Mouse (Mus musculus): Measurements from ENCODE around the gene Sv2b. TPM values are rescaled to one million over a fixed set of nuclear protein-coding genes. Genes with fewer than 3 reads are reported as not detected.
A peak's percentile ranks its signal among the peaks of the same experiment; 100 is the strongest.
"Not testable (repeated sequence)": the region's sequence is repeated elsewhere in the genome, so short reads cannot be mapped to it uniquely, and the experiment has no call there.

The Sv2b gene
- polyA plus RNA-seq, 1 experiment from 2014 or later: 0.85 TPM

- Histone ChIP-seq H3K36me3 (ENCODE audit: control insufficient read depth, insufficient read depth, low read length) (no peaks in the 10 kb centered on the region), H3K9me3 (ENCODE audit: control insufficient read depth, low read length) (no peaks in the 10 kb centered on the region), H3K4me1 (replicated peaks; ENCODE audit: control insufficient read depth, insufficient read depth, low read length) (no peaks in the 10 kb centered on the region), H3K9ac (ENCODE audit: low read depth, low read length) (no peak overlapping the region), H3K4me2 (replicated peaks; ENCODE audit: low read depth, low read length) (no peak overlapping the region), H3K4me3 (ENCODE audit: low read depth, low read length) (no peak overlapping the region), H3K27me3 (ENCODE audit: control insufficient read depth, insufficient read depth, low read length) (no peaks in the 10 kb centered on the region), H3K27ac (ENCODE audit: low read depth, low read length) (no peak overlapping the region)
- 77% methylated on average over 4 of the region's 4 CpGs for WGBS
- no peak for DNase-seq (ENCODE audit: low spot score)
- ATAC-seq (ENCODE audit: low FRiP score): no peak
Measured at GRCm38 (mm10) chr7:75209221-75209641, 99.8 kb downstream of the Sv2b start.

DNA sequence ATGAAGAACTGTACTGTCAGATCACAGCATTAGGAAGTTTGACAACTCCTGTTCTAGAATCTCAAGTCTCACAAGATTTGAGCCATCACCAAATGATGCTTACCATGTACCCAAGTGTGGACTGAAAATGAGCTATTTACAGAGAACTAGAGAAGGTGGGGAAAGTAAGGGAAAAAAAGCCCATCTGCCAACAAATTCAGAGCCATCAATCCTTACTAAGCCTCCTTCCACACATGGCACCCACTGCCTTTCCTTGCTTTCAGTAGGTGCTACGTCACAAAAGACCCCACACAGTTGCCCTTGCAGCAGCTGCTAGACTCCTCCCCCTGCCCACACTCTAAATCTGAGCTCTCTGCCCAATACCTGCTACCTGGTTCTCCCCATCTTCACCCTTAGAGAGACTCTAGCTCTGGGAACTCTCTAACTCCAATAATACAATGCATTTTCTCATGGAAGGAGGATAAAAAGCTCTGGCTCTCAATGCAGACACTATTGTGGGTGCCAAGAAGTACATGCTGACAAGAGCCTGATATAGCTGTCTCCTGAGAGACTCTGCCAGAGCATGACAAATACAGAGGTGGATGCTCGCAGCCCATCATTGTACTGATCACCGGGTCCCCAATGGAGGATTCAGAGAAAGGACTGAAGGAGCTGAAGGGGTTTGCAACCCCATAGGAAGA is 101.0 kb downstream of the Sv2b start:
- DNase-seq (ENCODE audit: low spot score) (no peak), ATAC-seq (ENCODE audit: low FRiP score) (no peak)
- Histone ChIP-seq H3K4me3 (ENCODE audit: low read depth, low read length) (no peak overlapping the region), H3K4me1 (replicated peaks; ENCODE audit: control insufficient read depth, insufficient read depth, low read length) (no peaks in the 10 kb centered on the region), H3K9ac (ENCODE audit: low read depth, low read length) (no peak overlapping the region), H3K27me3 (ENCODE audit: control insufficient read depth, insufficient read depth, low read length) (no peaks in the 10 kb centered on the region), H3K27ac (ENCODE audit: low read depth, low read length) (no peak overlapping the region), H3K36me3 (ENCODE audit: control insufficient read depth, insufficient read depth, low read length) (no peaks in the 10 kb centered on the region), H3K4me2 (replicated peaks; ENCODE audit: low read depth, low read length) (no peak overlapping the region), H3K9me3 (ENCODE audit: control insufficient read depth, low read length) (no peaks in the 10 kb centered on the region)
- WGBS: 67% methylated on average over 3 of the region's 3 CpGs

GRCm38 (mm10) chr7:75206671-75207070 is 102.4 kb downstream of the Sv2b start:
- 87% methylated on average over 3 of the region's 3 CpGs for WGBS

DNA sequence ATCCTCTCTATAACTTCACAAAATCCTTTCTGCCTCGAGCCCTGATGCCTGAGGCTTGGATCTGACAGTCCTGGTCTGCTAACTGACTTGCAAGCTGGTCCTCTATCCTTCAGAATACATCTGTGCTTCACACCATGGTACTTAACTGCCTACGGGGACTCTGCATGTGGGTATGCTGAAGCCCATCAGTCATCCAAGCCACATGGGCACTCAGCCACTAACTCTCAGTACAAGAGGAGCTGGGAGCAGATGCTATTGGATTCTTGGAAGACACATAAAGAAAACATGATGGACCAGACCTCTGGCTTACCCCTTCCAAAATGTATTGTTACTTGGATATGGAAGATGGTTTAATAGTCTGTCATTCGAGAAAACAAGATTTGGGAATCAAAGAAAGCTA is 103.7 kb downstream of the Sv2b start:
- 77% methylated on average over 3 of the region's 3 CpGs for WGBS
- H3K4me1 ChIP-seq (replicated peaks; ENCODE audit: control insufficient read depth, insufficient read depth, low read length): no peaks in the 10 kb centered on the region
- no peak for ATAC-seq (ENCODE audit: low FRiP score)
- no peak for DNase-seq (ENCODE audit: low spot score)
- H3K27me3 ChIP-seq (ENCODE audit: control insufficient read depth, insufficient read depth, low read length): no peaks in the 10 kb centered on the region
- H3K4me3 ChIP-seq (ENCODE audit: low read depth, low read length): no peak overlapping the region
- H3K9ac ChIP-seq (ENCODE audit: low read depth, low read length): no peak overlapping the region
- no peak overlapping the region for H3K4me2 ChIP-seq (replicated peaks; ENCODE audit: low read depth, low read length)
- H3K27ac ChIP-seq (ENCODE audit: low read depth, low read length): no peak overlapping the region
- no peaks in the 10 kb centered on the region for H3K36me3 ChIP-seq (ENCODE audit: control insufficient read depth, insufficient read depth, low read length)
- no peaks in the 10 kb centered on the region for H3K9me3 ChIP-seq (ENCODE audit: control insufficient read depth, low read length)

More at GRCm38 (mm10) chr7:75206671-75207070, 102.4 kb downstream of the Sv2b start:
- ATAC-seq (ENCODE audit: low FRiP score) (no peak), DNase-seq (ENCODE audit: low spot score) (no peak)
- no peak overlapping the region for H3K9ac ChIP-seq (ENCODE audit: low read depth, low read length)
- no peak overlapping the region for H3K4me3 ChIP-seq (ENCODE audit: low read depth, low read length)
- H3K4me1 ChIP-seq (replicated peaks; ENCODE audit: control insufficient read depth, insufficient read depth, low read length): no peaks in the 10 kb centered on the region
- no peak overlapping the region for H3K27ac ChIP-seq (ENCODE audit: low read depth, low read length)
- no peaks in the 10 kb centered on the region for H3K27me3 ChIP-seq (ENCODE audit: control insufficient read depth, insufficient read depth, low read length)
- no peaks in the 10 kb centered on the region for H3K9me3 ChIP-seq (ENCODE audit: control insufficient read depth, low read length)
- no peak overlapping the region for H3K4me2 ChIP-seq (replicated peaks; ENCODE audit: low read depth, low read length)
- H3K36me3 ChIP-seq (ENCODE audit: control insufficient read depth, insufficient read depth, low read length): no peaks in the 10 kb centered on the region

DNA sequence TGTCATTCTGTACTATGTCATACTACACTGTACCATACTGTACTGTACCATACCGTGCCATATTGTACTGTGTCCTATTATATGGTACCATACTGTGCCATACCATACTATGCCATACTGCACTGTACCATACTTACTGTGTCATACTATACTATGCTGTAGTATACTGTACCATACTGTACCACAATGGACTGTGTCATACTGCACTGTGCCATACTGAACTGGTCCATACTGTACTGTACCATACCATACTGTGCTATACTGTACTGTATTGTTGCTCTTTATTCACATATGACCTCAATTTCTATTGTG is 114.2 kb downstream of the Sv2b start:
- not testable (repeated sequence) for H3K9me3 ChIP-seq (ENCODE audit: control insufficient read depth, low read length); H3K4me1 ChIP-seq (replicated peaks; ENCODE audit: control insufficient read depth, insufficient read depth, low read length); H3K9ac ChIP-seq (ENCODE audit: low read depth, low read length); H3K27ac ChIP-seq (ENCODE audit: low read depth, low read length); H3K36me3 ChIP-seq (ENCODE audit: control insufficient read depth, insufficient read depth, low read length); H3K4me2 ChIP-seq (replicated peaks; ENCODE audit: low read depth, low read length); DNase-seq (ENCODE audit: low spot score); H3K27me3 ChIP-seq (ENCODE audit: control insufficient read depth, insufficient read depth, low read length); H3K4me3 ChIP-seq (ENCODE audit: low read depth, low read length)
- 93% methylated on average over 1 of the region's 1 CpGs for WGBS
- peak; percentile 64 for ATAC-seq (ENCODE audit: low FRiP score)

- no peak for DNase-seq (ENCODE audit: low spot score)
- Histone ChIP-seq H3K4me3 (ENCODE audit: low read depth, low read length) (no peak overlapping the region), H3K27ac (ENCODE audit: low read depth, low read length) (no peak overlapping the region), H3K9me3 (ENCODE audit: control insufficient read depth, low read length) (no peaks in the 10 kb centered on the region), H3K9ac (ENCODE audit: low read depth, low read length) (no peak overlapping the region), H3K36me3 (ENCODE audit: control insufficient read depth, insufficient read depth, low read length) (no peaks in the 10 kb centered on the region), H3K27me3 (ENCODE audit: control insufficient read depth, insufficient read depth, low read length) (no peaks in the 10 kb centered on the region), H3K4me2 (replicated peaks; ENCODE audit: low read depth, low read length) (no peak overlapping the region), H3K4me1 (replicated peaks; ENCODE audit: control insufficient read depth, insufficient read depth, low read length) (no peaks in the 10 kb centered on the region)
- WGBS: 94% methylated on average over 4 of the region's 4 CpGs
- ATAC-seq (ENCODE audit: low FRiP score): no peak
Measured at GRCm38 (mm10) chr7:75194158-75194918, 114.7 kb downstream of the Sv2b start.

GRCm38 (mm10) chr7:75190192-75190591 is 118.9 kb downstream of the Sv2b start:
- ATAC-seq (ENCODE audit: low FRiP score) (no peak), DNase-seq (ENCODE audit: low spot score) (no peak)
- Histone ChIP-seq H3K36me3 (ENCODE audit: control insufficient read depth, insufficient read depth, low read length) (no peaks in the 10 kb centered on the region), H3K4me3 (ENCODE audit: low read depth, low read length) (no peak overlapping the region), H3K4me1 (replicated peaks; ENCODE audit: control insufficient read depth, insufficient read depth, low read length) (no peaks in the 10 kb centered on the region), H3K27ac (ENCODE audit: low read depth, low read length) (no peak overlapping the region), H3K9ac (ENCODE audit: low read depth, low read length) (no peak overlapping the region), H3K9me3 (ENCODE audit: control insufficient read depth, low read length) (no peaks in the 10 kb centered on the region), H3K27me3 (ENCODE audit: control insufficient read depth, insufficient read depth, low read length) (no peaks in the 10 kb centered on the region), H3K4me2 (replicated peaks; ENCODE audit: low read depth, low read length) (no peak overlapping the region)
- 86% methylated on average over 3 of the region's 3 CpGs for WGBS

DNA sequence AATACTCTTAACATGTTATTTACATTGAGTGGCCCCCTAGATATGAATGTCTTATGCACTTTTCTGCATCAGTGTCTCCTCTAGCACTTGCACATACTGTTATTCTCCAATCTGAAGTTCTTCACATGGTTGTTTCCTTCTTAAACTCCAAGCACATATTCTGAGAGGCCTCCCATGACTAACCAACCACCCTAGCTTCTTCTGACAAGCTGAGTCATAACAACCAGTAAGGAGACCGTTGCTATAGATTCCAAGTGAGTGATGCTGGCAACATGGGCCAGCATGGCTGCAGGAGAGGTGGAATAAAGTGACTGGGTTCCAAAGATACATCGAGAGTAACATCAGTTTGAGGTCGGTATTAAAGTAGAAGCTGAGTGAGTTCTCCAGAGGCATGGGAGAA is 134.0 kb downstream of the Sv2b start:
- Histone ChIP-seq H3K4me2 (replicated peaks; ENCODE audit: low read depth, low read length) (no peak overlapping the region), H3K36me3 (ENCODE audit: control insufficient read depth, insufficient read depth, low read length) (no peaks in the 10 kb centered on the region), H3K9ac (ENCODE audit: low read depth, low read length) (no peak overlapping the region), H3K4me1 (replicated peaks; ENCODE audit: control insufficient read depth, insufficient read depth, low read length) (no peaks in the 10 kb centered on the region), H3K4me3 (ENCODE audit: low read depth, low read length) (no peak overlapping the region), H3K27me3 (ENCODE audit: control insufficient read depth, insufficient read depth, low read length) (no peaks in the 10 kb centered on the region), H3K27ac (ENCODE audit: low read depth, low read length) (no peak overlapping the region), H3K9me3 (ENCODE audit: control insufficient read depth, low read length) (no peaks in the 10 kb centered on the region)
- 78% methylated on average over 3 of the region's 3 CpGs for WGBS
- no peak for ATAC-seq (ENCODE audit: low FRiP score)
- DNase-seq (ENCODE audit: low spot score): no peak

GRCm38 (mm10) chr7:75167481-75167880 is 141.6 kb downstream of the Sv2b start:
- no peak for DNase-seq (ENCODE audit: low spot score)
- ATAC-seq (ENCODE audit: low FRiP score): no peak
- Histone ChIP-seq H3K4me3 (ENCODE audit: low read depth, low read length) (no peak overlapping the region), H3K36me3 (ENCODE audit: control insufficient read depth, insufficient read depth, low read length) (no peaks in the 10 kb centered on the region), H3K9ac (ENCODE audit: low read depth, low read length) (no peak overlapping the region), H3K4me2 (replicated peaks; ENCODE audit: low read depth, low read length) (no peak overlapping the region), H3K27me3 (ENCODE audit: control insufficient read depth, insufficient read depth, low read length) (no peaks in the 10 kb centered on the region), H3K27ac (ENCODE audit: low read depth, low read length) (no peak overlapping the region), H3K4me1 (replicated peaks; ENCODE audit: control insufficient read depth, insufficient read depth, low read length) (no peaks in the 10 kb centered on the region), H3K9me3 (ENCODE audit: control insufficient read depth, low read length) (no peaks in the 10 kb centered on the region)
- WGBS: 96% methylated on average over 3 of the region's 3 CpGs

All from hindbrain, embryonic 11.5 days (tissue).